Mouse (Mus musculus) embryo, embryonic 10 days (tissue): Measurements from ENCODE around the gene Efcab14.

Experiments
- DNase-seq: peaks from one replicate; pipeline ENCODE4 v3.0.0-alpha.2; 2015; ENCODE audit warnings: low spot score

The Efcab14 gene

GRCm38 (mm10) chr4:115737551-115738041, at the start of gene Efcab14:
Efcab14 (plus strand) TSS chr4:115737744.
- peak; percentile 99 for DNase-seq

GRCm38 (mm10) chr4:115701468-115701867, 36.1 kb upstream of the Efcab14 start:
- no peak for DNase-seq

- DNase-seq: no peak
Observed at GRCm38 (mm10) chr4:115703927-115704505, 33.5 kb upstream of the Efcab14 start.

- DNase-seq: peak; percentile 41
Observed at GRCm38 (mm10) chr4:115708974-115709593, 28.5 kb upstream of the Efcab14 start.

- DNase-seq: peak; percentile 81
Observed at GRCm38 (mm10) chr4:115709792-115710418, 27.6 kb upstream of the Efcab14 start.

GRCm38 (mm10) chr4:115728721-115729120, 8.8 kb upstream of the Efcab14 start:
- peak; percentile 88 for DNase-seq

GRCm38 (mm10) chr4:115731588-115732222, 5.8 kb upstream of the Efcab14 start:
- peak; percentile 69 for DNase-seq

- no peak for DNase-seq
Observed at GRCm38 (mm10) chr4:115732223-115732818, 5.2 kb upstream of the Efcab14 start.

- DNase-seq: no peak
Observed at GRCm38 (mm10) chr4:115733746-115734145, 3.8 kb upstream of the Efcab14 start.

- DNase-seq: no peak
Observed at GRCm38 (mm10) chr4:115734867-115735266, 2.7 kb upstream of the Efcab14 start.

GRCm38 (mm10) chr4:115738481-115738985, 989 bp downstream of the Efcab14 start:
- no peak for DNase-seq

- no peak for DNase-seq
Observed at GRCm38 (mm10) chr4:115742658-115743057, 5.1 kb downstream of the Efcab14 start.

GRCm38 (mm10) chr4:115743096-115743495, 5.6 kb downstream of the Efcab14 start:
- DNase-seq: no peak

GRCm38 (mm10) chr4:115748181-115748580, 10.6 kb downstream of the Efcab14 start:
- DNase-seq: no peak

GRCm38 (mm10) chr4:115749336-115749735, 11.8 kb downstream of the Efcab14 start:
- no peak for DNase-seq

GRCm38 (mm10) chr4:115754101-115754500, 16.6 kb downstream of the Efcab14 start:
- no peak for DNase-seq

- DNase-seq: no peak
Observed at GRCm38 (mm10) chr4:115754851-115755250, 17.3 kb downstream of the Efcab14 start.

- no peak for DNase-seq
Observed at GRCm38 (mm10) chr4:115761206-115761605, 23.7 kb downstream of the Efcab14 start.

- DNase-seq: no peak
Observed at GRCm38 (mm10) chr4:115764581-115764980, 27.0 kb downstream of the Efcab14 start.

- DNase-seq: peak; percentile 19
Observed at GRCm38 (mm10) chr4:115767647-115768467, 30.3 kb downstream of the Efcab14 start.

GRCm38 (mm10) chr4:115775056-115775455, 37.5 kb downstream of the Efcab14 start:
- DNase-seq: no peak
